Mouse (Mus musculus) mouse embryonic stem cell (cell line): Measurements from ENCODE around the gene Pds5b.
"Not testable (repeated sequence)": the region's sequence is repeated elsewhere in the genome, so short reads cannot be mapped to it uniquely, and the experiment has no call there.

Source experiments
- in situ Hi-C, 2 experiments: fragments of 300-500 bp; cut with MboI; formaldehyde crosslinking; loops; 1 replicate in 1 of 2; 3 replicates in 1 of 2; pipeline ENCODE4 v1.14.3; 2019 to 2020; ENCODE audit warnings: low sequenced_read_pairs in 2 of 2, low pct_unique_long_range_greater_than_20kb in 1 of 2, mixed read lengths in 1 of 2; ENCODE audit not compliant: unreplicated experiment in 1 of 2

Gene Pds5b

GRCm38 (mm10) chr5:150682862-150683261 is 9.3 kb downstream of the Pds5b start:
- in situ Hi-C loops = not testable (repeated sequence)

GRCm38 (mm10) chr5:150690685-150691084 is 17.1 kb downstream of the Pds5b start:
- in situ Hi-C loops = no loop called here

- in situ Hi-C loops = no loop called here
These were observed 19.7 kb downstream of the Pds5b start for GRCm38 (mm10) chr5:150693277-150693676.

GRCm38 (mm10) chr5:150702714-150703113 is 29.2 kb downstream of the Pds5b start:
- in situ Hi-C loops = no loop called here

- in situ Hi-C loops = not testable (repeated sequence)
These were observed 33.1 kb downstream of the Pds5b start for GRCm38 (mm10) chr5:150706651-150707050.

- in situ Hi-C loops = not testable (repeated sequence)
These were observed 33.6 kb downstream of the Pds5b start for GRCm38 (mm10) chr5:150707181-150707580.

GRCm38 (mm10) chr5:150711503-150711902 is 38.0 kb downstream of the Pds5b start:
- in situ Hi-C loops = no loop called here

- in situ Hi-C loops = no loop called here
These were observed 39.9 kb downstream of the Pds5b start for GRCm38 (mm10) chr5:150713431-150713830.

- in situ Hi-C loops = no loop called here
These were observed 44.2 kb downstream of the Pds5b start for GRCm38 (mm10) chr5:150717775-150718174.

GRCm38 (mm10) chr5:150724641-150725040 is 51.1 kb downstream of the Pds5b start:
- in situ Hi-C loops = no loop called here

- in situ Hi-C loops = not testable (repeated sequence)
These were observed 63.5 kb downstream of the Pds5b start for GRCm38 (mm10) chr5:150737028-150737427.

GRCm38 (mm10) chr5:150739311-150739710 is 65.8 kb downstream of the Pds5b start:
- in situ Hi-C loops = no loop called here

GRCm38 (mm10) chr5:150740597-150740996 is 67.1 kb downstream of the Pds5b start:
- in situ Hi-C loops = no loop called here

- in situ Hi-C loops = no loop called here
These were observed 83.1 kb downstream of the Pds5b start for GRCm38 (mm10) chr5:150756623-150757022.

- in situ Hi-C loops = no loop called here
These were observed 98.9 kb downstream of the Pds5b start for GRCm38 (mm10) chr5:150772403-150772802.

- in situ Hi-C loops = no loop called here
These were observed 99.5 kb downstream of the Pds5b start for GRCm38 (mm10) chr5:150773083-150773482.

GRCm38 (mm10) chr5:150788261-150788660 is 114.7 kb downstream of the Pds5b start:
- in situ Hi-C loops = no loop called here

GRCm38 (mm10) chr5:150789039-150789438 is 115.5 kb downstream of the Pds5b start:
- in situ Hi-C loops = no loop called here

- in situ Hi-C loops = no loop called here
These were observed 120.6 kb downstream of the Pds5b start for GRCm38 (mm10) chr5:150794181-150794580.

GRCm38 (mm10) chr5:150800056-150800455 is 126.5 kb downstream of the Pds5b start:
- in situ Hi-C loops = no loop called here
